Mouse (Mus musculus): ENCODE data around the gene Mettl25. TPM values are rescaled to one million over a fixed set of nuclear protein-coding genes. Genes with fewer than 3 reads are reported as not detected.

Mettl25 gene
- total and polyA plus RNA-seq, 3 experiments, result 5.6 to 8.9 TPM; not detected in 1

Other genes with a start within 250 kb of the Mettl25 start
- gene Ccdc59, start 313 bp downstream of the Mettl25 start, total RNA-seq (2012; rRNA removed), result 21.9 and 24.8 TPM in 2 replicates
- gene Ccdc59, start 313 bp downstream of the Mettl25 start, polyA plus RNA-seq (2012; ENCODE audit: insufficient read depth in 1 of 2, insufficient read length in 2 of 2, low read depth in 1 of 2, low replicate concordance in 2 of 2, missing spikeins in 1 of 2), result 10 to 100 TPM in 1 of 2 experiments, not detected in 1; 48.2 TPM

Measured in MEL (cell line).